Mouse (Mus musculus) E14TG2a.4 (cell line): ENCODE results near the gene Cryba4.

Source experiments
- CTCF ChIP-seq: conservative IDR thresholded peaks from 2 replicates; pipeline ENCODE4 v1.5.1; 2014; ENCODE audit warnings: low read length
- NANOG ChIP-seq: IDR thresholded peaks from 2 replicates; pipeline ENCODE4 v1.6.1; 2014; ENCODE audit warnings: borderline replicate concordance, low read length, mixed read lengths
- POU5F1 ChIP-seq: IDR thresholded peaks from 2 replicates; pipeline ENCODE4 v1.6.1; 2014; ENCODE audit warnings: low read length, borderline replicate concordance

DNA sequence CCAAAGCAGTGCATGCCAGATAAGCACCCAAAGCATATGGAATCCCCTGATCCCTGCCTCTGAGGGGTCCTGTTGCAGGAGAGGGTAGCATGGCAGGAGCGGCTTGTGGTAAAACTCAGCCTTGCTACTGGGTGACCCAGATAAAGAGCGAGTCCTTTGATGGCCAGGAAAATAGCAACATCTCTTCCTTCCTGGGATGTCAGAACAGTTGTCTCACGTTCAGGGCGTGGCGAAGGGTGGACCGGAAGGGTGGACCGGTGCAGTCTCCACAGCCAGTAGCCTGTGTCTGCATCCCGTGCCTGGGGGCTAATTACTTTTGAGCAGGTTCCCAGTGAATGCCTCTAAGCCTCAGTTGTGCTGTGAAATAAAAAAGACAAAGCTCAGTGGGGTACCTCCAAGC lies 851 bp upstream of the Cryba4 start:
- TF ChIP-seq CTCF (no peak), POU5F1 (no peak), NANOG (no peak)
